Mouse (Mus musculus): ENCODE data around the gene Apold1. TPM values are rescaled to one million over a fixed set of nuclear protein-coding genes. Genes with fewer than 3 reads are reported as not detected.

The Apold1 gene
- polyA plus RNA-seq, 1 experiment from 2014 or later = 3.1 TPM

DNA sequence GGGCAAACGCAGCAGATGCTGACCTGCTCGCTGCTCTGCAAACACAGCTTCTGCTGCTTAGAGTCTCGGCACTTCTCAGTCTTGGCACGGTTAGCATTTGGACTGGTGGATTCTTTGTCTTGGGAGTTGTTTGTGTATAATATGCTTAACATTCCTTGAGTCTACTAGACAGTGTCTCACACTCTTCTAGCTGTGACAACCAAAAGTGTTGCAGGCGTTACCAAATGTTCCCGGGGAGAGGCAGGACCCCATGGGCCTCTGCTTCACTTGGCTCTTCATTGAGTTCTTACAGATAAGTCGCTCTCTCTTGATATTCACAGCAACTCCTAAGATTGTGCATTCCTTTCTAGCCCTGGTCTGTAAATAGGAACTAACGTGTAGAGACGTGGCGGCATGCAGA is 38.0 kb downstream of the Apold1 start:
- no peak for DNase-seq (ENCODE audit: extremely low spot score, low spot score)
- 94% methylated on average over 10 of the region's 10 CpGs for WGBS
- H3K9me3 ChIP-seq = no peaks in the 10 kb centered on the region
- H3K4me3 ChIP-seq = no peak overlapping the region
- no peaks in the 10 kb centered on the region for H3K4me1 ChIP-seq
- peaks cover 100% of the 10 kb centered on the region for H3K36me3 ChIP-seq (replicated peaks)
- no peaks in the 10 kb centered on the region for H3K27me3 ChIP-seq (ENCODE audit: poor library complexity, severe bottlenecking)
- H3K27ac ChIP-seq = no peak overlapping the region

DNA sequence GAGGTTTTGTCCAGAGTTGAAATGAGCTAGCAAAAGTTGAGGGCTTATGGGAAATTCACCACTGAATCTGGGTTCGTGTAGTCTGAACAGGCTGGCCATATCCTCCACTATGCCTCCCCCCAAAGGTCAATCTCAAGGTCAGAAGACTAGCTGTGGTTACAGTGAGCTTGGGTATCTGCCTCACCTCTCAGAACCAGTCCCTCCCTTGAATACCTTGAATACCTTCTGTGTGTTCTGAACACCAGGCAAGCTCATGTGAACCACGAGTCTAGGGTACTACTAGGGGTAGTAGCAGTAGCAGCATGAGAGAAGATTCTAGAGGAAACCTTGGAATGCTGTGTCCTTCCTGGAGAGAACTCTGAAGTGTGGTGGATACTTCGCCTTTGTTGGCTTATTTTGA is 40.1 kb downstream of the Apold1 start:
- no peaks in the 10 kb centered on the region for H3K27me3 ChIP-seq (ENCODE audit: poor library complexity, severe bottlenecking)
- no peaks in the 10 kb centered on the region for H3K4me1 ChIP-seq
- peaks cover 90% of the 10 kb centered on the region for H3K36me3 ChIP-seq (replicated peaks)
- no peak for DNase-seq (ENCODE audit: extremely low spot score, low spot score)
- 94% methylated on average over 3 of the region's 3 CpGs for WGBS
- no peaks in the 10 kb centered on the region for H3K9me3 ChIP-seq
- no peak overlapping the region for H3K4me3 ChIP-seq
- H3K27ac ChIP-seq = no peak overlapping the region

DNA sequence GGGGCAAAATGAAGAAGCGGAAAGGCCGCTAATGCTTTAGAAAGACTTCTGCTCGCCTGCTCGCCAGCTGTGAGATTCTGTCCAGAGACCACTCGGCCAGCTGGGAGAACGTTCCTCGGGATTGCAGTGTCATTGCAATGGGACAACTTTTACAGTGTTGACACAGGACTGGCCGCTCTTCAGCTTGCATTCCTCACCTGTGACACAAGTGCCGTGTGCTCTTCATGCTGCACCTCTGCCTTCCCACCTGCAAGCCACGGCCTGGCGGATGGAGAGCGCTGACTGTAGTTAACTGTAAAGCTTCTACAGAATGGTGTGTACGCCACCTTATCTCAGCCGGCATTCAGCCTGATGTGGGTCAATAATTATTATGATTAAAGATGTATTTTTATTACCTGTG is 41.9 kb downstream of the Apold1 start:
- H3K4me1 ChIP-seq = no peaks in the 10 kb centered on the region
- H3K9me3 ChIP-seq = no peaks in the 10 kb centered on the region
- no peak for DNase-seq (ENCODE audit: extremely low spot score, low spot score)
- no peaks in the 10 kb centered on the region for H3K27me3 ChIP-seq (ENCODE audit: poor library complexity, severe bottlenecking)
- H3K27ac ChIP-seq = no peak overlapping the region
- H3K36me3 ChIP-seq (replicated peaks) = peaks cover 73% of the 10 kb centered on the region
- H3K4me3 ChIP-seq = no peak overlapping the region
- WGBS = 94% methylated on average over 14 of the region's 14 CpGs

DNA sequence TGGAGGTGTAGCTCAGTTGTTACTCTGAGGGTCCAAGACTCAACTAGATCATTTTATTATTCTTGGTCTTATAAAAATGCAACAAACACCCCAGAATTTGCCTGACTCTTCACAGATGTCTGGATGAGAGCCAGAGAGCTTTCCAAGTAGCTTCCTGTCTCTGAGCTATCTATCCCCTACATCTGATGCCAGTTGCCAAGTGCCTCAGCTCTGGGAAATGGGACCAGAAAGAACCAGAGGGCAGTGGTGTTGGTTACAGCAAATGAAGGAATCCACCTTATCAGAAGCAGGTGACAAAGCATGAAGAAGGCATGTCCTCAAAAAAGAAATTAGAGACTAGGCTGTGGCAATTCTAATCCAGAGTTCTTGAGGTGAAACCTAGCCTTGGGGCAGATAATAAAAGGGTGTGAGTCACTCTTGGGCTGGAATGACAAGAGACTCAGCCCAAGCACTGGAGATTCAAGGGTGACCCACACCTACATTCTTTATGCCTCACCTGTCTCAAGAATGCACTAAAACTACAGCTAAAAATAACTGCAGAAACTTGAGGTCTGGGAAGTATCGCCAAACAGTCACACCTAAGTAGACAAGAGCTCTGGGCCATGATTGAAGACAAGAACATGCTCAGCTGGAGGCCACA is 43.4 kb downstream of the Apold1 start:
- peaks cover 58% of the 10 kb centered on the region for H3K36me3 ChIP-seq (replicated peaks)
- no peak for DNase-seq (ENCODE audit: extremely low spot score, low spot score)
- no peak overlapping the region for H3K4me3 ChIP-seq
- WGBS = 88% methylated on average over 1 of the region's 1 CpGs
- H3K9me3 ChIP-seq = no peaks in the 10 kb centered on the region
- H3K4me1 ChIP-seq = no peaks in the 10 kb centered on the region
- no peaks in the 10 kb centered on the region for H3K27me3 ChIP-seq (ENCODE audit: poor library complexity, severe bottlenecking)
- H3K27ac ChIP-seq = no peak overlapping the region

GRCm38 (mm10) chr6:135026232-135026631 is 44.7 kb downstream of the Apold1 start:
- WGBS = 8% methylated on average over 3 of the region's 3 CpGs
- no peaks in the 10 kb centered on the region for H3K9me3 ChIP-seq

GRCm38 (mm10) chr6:135026755-135027154 is 45.2 kb downstream of the Apold1 start:
- H3K27ac ChIP-seq = no peak overlapping the region
- no peak for DNase-seq (ENCODE audit: extremely low spot score, low spot score)
- no peaks in the 10 kb centered on the region for H3K4me1 ChIP-seq
- H3K27me3 ChIP-seq (ENCODE audit: poor library complexity, severe bottlenecking) = no peaks in the 10 kb centered on the region
- WGBS = 87% methylated on average over 2 of the region's 2 CpGs
- peaks cover 39% of the 10 kb centered on the region for H3K36me3 ChIP-seq (replicated peaks)
- no peak overlapping the region for H3K4me3 ChIP-seq
- H3K9me3 ChIP-seq = no peaks in the 10 kb centered on the region

More at GRCm38 (mm10) chr6:135026232-135026631, 44.7 kb downstream of the Apold1 start:
- Histone ChIP-seq H3K36me3 (replicated peaks) (peaks cover 44% of the 10 kb centered on the region), H3K4me3 (no peak overlapping the region), H3K27me3 (ENCODE audit: poor library complexity, severe bottlenecking) (no peaks in the 10 kb centered on the region), H3K27ac (no peak overlapping the region), H3K4me1 (no peaks in the 10 kb centered on the region)
- no peak for DNase-seq (ENCODE audit: extremely low spot score, low spot score)

DNA sequence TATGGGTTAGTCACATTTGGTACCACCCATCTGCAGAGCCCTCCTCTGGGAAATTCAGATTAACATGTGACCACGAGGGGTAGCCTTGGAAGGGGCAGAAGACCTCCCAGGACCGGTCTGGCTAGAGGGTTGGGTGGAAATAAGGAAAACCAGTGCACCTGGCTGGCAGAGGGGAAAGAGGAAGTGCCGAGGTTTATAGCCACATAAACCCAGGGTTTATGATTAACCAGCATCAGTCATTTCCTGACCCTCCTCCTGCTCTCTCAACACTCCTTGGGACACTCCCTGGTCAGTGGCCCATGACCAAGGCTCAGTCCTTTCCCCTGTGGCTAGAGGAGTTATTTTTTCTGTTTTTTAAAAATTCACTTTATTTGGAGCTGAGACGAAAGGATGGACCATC is 47.7 kb downstream of the Apold1 start:
- no peak overlapping the region for H3K27ac ChIP-seq
- no peaks in the 10 kb centered on the region for H3K4me1 ChIP-seq
- H3K9me3 ChIP-seq = no peaks in the 10 kb centered on the region
- peaks cover 14% of the 10 kb centered on the region for H3K36me3 ChIP-seq (replicated peaks)
- H3K27me3 ChIP-seq (ENCODE audit: poor library complexity, severe bottlenecking) = no peaks in the 10 kb centered on the region
- 85% methylated on average over 4 of the region's 4 CpGs for WGBS
- H3K4me3 ChIP-seq = no peak overlapping the region
- no peak for DNase-seq (ENCODE audit: extremely low spot score, low spot score)

Other genes starting within 250 kb of the Apold1 start
- gene Dusp16, start 189.1 kb upstream of the Apold1 start, polyA plus RNA-seq (2016; fragmentation: Nextera tagmentation; extraction: Ambion mirVana) = 16.0 and 19.7 TPM in 2 replicates
- gene Crebl2, start 151.6 kb upstream of the Apold1 start, polyA plus RNA-seq (2016; fragmentation: Nextera tagmentation; extraction: Ambion mirVana) = 0.86 and 1.1 TPM in 2 replicates
- 28.7 and 28.8 TPM in 2 replicates for gene Gpr19, start 83.1 kb upstream of the Apold1 start, polyA plus RNA-seq (2016; fragmentation: Nextera tagmentation; extraction: Ambion mirVana)
- 17.9 and 19.0 TPM in 2 replicates for gene Cdkn1b, start 61.3 kb upstream of the Apold1 start, polyA plus RNA-seq (2016; fragmentation: Nextera tagmentation; extraction: Ambion mirVana)
- gene Ddx47, start 29.9 kb downstream of the Apold1 start, polyA plus RNA-seq (2016; fragmentation: Nextera tagmentation; extraction: Ambion mirVana) = 115 and 116 TPM in 2 replicates
- gene Gprc5a, start 83.9 kb downstream of the Apold1 start, polyA plus RNA-seq (2016; fragmentation: Nextera tagmentation; extraction: Ambion mirVana) = 3.8 and 4.0 TPM in 2 replicates
- gene Gprc5d, start 136.6 kb downstream of the Apold1 start, polyA plus RNA-seq (2016; fragmentation: Nextera tagmentation; extraction: Ambion mirVana) = 0.11 TPM in 1 of 2 replicates, not detected in the other
- gene Fam234b, start 216.3 kb downstream of the Apold1 start, polyA plus RNA-seq (2016; fragmentation: Nextera tagmentation; extraction: Ambion mirVana) = 23.3 and 25.4 TPM in 2 replicates
- gene Hebp1, start 216.3 kb downstream of the Apold1 start, polyA plus RNA-seq (2016; fragmentation: Nextera tagmentation; extraction: Ambion mirVana) = 3.5 and 7.6 TPM in 2 replicates